Mouse (Mus musculus) 3134 (cell line): Measurements from ENCODE around the gene Ly6g6c.

Source experiments
- DNase-seq: peaks from one replicate; pipeline ENCODE4 v3.0.0-alpha.2; 2011; ENCODE audit warnings: low spot score; ENCODE audit not compliant: insufficient read length; ENCODE audit errors: extremely low read depth

Gene Ly6g6c

GRCm38 (mm10) chr17:35080710-35081109, 15.5 kb downstream of the Ly6g6c start:
- DNase-seq, result no peak

- DNase-seq, result no peak
Observed at GRCm38 (mm10) chr17:35082841-35083576, 17.8 kb downstream of the Ly6g6c start.

GRCm38 (mm10) chr17:35083929-35084497, 18.8 kb downstream of the Ly6g6c start:
- DNase-seq, result no peak

GRCm38 (mm10) chr17:35085208-35085865, 20.1 kb downstream of the Ly6g6c start, which contains the start of gene Ly6g6f:
Gene Ly6g6f, minus strand, starts transcription at chr17:35085610.
- no peak for DNase-seq

GRCm38 (mm10) chr17:35088151-35088550, 23.0 kb downstream of the Ly6g6c start:
- no peak for DNase-seq

- DNase-seq, result peak; percentile 95
Observed at GRCm38 (mm10) chr17:35088825-35089644, 23.8 kb downstream of the Ly6g6c start, which contains the start of gene Abhd16a. Gene Abhd16a, plus strand, starts transcription at chr17:35089263.

- DNase-seq, result no peak
Observed at GRCm38 (mm10) chr17:35090166-35090932, 25.2 kb downstream of the Ly6g6c start.

- no peak for DNase-seq
Observed at GRCm38 (mm10) chr17:35092403-35093198, 27.4 kb downstream of the Ly6g6c start.

GRCm38 (mm10) chr17:35094475-35095365, 29.5 kb downstream of the Ly6g6c start:
- no peak for DNase-seq

- no peak for DNase-seq
Observed at GRCm38 (mm10) chr17:35096597-35096996, 31.4 kb downstream of the Ly6g6c start.

GRCm38 (mm10) chr17:35097164-35097655, 32.0 kb downstream of the Ly6g6c start:
- no peak for DNase-seq

- DNase-seq, result no peak
Observed at GRCm38 (mm10) chr17:35100196-35100765, 35.1 kb downstream of the Ly6g6c start.

- no peak for DNase-seq
Observed at GRCm38 (mm10) chr17:35101161-35101560, 36.0 kb downstream of the Ly6g6c start.

- no peak for DNase-seq
Observed at GRCm38 (mm10) chr17:35102299-35102698, 37.1 kb downstream of the Ly6g6c start.

GRCm38 (mm10) chr17:35103221-35103690, 38.1 kb downstream of the Ly6g6c start:
- no peak for DNase-seq

- no peak for DNase-seq
Observed at GRCm38 (mm10) chr17:35104079-35104478, 38.9 kb downstream of the Ly6g6c start.

- DNase-seq, result no peak
Observed at GRCm38 (mm10) chr17:35104754-35105153, 39.6 kb downstream of the Ly6g6c start.
